Mouse (Mus musculus) lung, postnatal 10 days (tissue): ENCODE measurements around the gene Itgb3.

Source experiments
- DNase-seq: peaks from one replicate; pipeline ENCODE4 v3.0.0; 2021

Gene Itgb3

DNA sequence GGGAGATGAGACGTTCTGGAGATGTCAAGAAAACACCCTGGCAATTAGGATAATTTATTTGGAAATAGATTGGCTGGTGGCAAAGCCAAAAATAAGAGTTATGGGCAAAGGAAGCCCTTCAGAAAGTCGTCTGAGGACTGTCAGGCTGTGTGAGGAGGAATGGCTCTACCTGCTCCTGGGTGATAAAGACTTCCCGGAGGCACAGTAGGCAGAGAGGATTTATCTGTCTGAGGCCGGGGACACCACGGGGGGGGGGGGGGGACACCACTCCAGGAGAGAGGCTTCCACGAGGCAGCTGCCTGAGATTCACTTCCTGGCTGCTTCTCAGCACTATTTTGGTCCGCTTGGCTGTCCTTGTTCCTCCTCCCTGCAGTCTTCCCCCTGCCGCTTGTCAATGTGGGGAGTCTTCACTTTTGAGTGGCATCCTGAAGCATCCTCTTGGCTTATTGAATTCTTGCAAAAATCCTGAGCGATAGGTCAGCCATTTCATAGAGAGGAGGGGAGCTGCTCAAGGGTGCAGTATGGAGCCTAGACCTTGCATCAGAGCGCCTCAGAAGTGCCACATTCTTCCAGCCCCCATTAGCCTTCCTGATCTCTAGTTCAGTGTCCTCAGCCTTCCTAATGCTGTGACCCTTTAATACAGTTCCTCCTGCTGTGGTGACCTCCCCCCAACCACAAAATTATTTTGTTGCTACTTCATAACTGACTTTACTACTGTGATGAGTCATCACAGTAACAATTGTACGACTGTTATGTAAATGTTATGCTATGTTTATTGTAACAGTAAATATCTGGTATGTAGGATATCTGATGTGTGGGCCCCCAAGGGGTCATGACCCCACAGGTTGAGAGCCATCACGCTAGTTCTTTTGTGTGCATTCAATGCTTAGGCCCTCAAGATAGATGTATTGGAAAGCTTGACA lies 14.5 kb downstream of the Itgb3 start:
- DNase-seq = no peak

DNA sequence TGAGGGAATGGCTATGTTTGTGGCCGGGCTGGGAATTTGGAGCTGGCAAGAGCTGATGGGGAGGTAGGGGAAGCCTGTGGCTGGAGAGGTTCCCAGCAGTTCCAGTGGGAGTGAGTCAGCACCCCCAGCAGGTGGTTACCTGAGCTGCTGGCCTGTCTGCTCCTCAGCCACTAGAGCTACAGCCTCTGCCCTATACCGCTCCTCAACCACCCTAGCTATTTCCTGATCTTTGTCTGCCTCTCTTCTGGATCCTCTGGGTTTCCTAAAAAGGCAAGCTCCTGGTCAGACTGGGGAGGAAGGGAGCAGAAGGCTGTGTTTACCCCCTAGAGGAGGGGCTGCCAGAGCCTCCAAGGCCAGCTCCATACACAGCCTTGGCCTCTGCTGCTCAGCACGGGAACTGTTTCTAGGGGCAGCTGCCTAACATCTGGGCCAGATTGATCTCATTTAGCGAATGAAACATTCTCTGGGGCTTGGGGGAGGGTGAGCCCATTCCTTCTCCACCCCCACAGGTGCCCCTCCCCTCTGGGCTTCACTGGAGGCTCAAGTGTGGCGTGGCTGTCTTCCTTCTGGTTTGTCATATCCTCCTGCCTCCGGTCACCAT lies 17.1 kb downstream of the Itgb3 start:
- peak; percentile 83 for DNase-seq

DNA sequence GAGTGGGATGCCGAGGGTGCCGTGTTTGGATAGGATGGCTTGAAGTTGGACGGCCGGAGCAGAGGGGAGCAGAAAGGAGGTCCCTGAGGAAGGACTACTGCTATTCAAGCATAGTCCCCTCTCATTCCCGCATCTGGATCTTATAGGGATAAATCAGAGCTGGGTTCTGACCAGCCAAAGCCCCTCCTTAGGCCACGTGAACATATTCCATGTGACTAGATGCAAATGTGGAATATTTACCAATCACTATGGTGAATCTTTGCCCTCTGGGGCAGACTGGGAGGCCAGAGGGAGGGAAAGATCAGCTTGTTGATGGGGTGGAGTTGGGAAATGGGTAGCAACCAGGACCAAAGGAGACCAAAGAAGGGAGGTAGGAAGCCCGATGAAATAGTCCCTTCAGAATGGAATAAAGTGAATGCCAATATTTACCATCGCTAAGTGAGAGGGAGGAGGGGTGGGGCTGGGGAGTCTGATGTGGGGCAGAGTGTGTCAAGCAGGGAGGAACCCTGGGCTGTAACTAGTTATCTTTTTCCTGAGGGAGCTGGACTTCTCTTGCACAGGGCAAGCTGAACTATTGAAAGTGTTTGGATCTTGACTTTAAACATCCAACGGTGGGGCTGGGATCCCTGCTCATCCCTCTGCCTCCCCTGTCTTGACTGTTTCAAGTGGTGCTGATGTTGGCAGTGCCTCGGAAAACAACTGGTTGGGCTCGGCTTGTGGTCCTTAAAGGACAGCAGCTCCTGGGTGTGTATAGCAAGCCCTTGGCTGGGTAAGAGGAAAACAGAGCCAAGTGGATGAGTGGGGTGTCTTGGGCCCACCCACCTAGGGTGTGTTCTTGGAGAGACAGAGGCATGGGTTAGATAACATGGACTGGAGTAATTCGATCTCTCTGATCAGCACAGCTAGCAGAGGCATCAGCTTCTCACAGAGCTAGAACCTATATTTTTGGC lies 17.9 kb downstream of the Itgb3 start:
- peak; percentile 88 for DNase-seq

DNA sequence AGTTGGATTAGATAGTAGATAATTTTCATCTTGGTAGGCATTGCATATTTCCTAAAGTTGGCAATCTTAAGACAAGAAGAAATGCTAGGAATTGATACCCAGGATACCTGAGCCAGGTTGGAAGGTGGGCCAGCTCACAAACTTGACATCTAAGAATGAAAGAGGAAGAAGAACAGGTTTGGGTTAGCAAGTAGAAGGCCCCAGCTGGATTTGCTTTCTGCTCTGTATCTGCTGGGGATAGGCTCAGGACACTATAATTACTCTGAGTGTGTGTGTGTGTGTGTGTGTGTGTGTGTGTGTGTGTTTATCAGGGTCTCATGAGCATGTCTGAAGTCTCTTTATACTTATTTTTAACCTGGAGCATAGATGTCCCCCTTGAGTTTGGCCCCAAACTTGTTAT lies 18.8 kb downstream of the Itgb3 start:
- no peak for DNase-seq

DNA sequence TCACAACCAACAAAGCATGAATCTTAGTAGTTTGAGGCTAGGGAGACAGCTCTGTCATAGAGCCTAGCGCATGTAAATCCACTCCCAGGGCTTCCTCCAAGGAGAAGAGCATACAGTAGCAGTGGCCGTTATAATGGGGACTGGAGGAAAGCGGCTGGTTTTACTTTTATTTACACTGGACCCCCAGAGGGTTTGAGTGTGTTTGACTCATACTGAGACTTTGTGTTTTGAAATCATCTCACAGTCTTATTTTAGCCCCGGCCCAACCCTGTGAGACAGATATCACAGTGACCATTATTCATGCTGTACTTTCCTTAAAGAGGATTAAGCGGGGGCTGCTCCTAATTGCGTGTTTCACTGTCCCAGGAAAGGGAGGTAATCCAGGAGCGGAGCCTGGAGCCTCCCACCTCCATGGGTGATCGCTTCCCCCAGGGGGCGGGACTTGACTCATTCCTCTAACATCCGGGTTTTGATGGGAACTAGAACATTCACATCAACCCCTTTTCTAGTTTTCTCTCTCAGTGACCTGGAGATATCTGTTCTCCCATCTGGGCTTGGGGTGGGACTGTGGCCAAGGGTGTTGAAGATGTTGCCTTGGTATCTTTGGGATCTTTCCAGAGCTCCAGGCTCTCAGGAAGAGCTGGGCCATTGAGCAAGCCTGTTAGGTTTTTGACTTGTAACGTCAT lies 20.0 kb downstream of the Itgb3 start:
- no peak for DNase-seq

DNA sequence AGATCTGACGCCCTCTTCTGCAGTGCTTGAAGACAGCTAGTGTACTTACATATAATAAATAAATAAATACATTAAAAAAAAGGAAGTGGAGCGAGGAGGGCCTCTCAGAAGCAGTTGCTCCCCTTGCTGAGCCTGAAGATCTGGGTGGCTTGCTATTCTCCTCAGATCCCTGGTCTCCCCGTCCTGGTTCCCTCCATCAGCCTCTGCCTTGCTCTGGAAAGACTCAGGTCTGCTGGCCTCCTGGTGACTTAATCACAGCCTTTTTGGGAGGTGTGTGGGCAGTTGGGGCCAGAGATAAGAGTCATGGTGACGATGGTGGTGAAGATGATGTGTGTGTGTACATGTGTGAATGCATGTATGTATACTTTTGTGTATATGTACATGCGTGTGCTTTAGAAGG lies 20.8 kb downstream of the Itgb3 start:
- no peak for DNase-seq

DNA sequence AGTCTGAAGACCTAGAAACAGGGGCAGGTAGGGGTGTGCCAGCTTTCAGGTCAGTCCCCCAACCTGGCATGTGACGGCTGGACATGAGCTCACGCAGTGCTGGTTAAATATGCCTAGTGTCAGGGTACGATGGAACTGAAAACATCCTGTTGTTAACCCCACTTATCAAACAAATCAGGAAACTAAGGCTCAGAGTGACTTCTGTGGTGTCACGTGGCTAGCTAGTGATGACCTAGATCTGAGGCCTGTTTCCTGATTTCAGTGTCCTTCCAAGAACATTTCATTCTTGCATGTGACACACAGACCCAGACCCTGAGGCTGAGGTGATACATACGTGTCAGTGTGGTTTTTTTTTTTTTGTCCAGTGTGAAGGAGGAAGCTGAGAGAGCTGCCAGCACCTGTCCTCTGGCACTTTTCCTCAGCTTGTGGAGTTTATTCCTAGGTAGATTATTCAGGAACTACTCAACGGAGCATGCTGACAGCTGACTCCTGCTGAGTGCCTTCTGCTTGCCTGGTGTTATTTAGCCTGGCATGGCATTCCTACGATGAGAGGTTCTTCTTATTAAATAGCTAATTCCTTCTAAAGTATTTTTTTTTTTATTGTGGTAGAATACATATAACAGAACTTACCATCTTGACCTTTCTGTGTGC lies 22.5 kb downstream of the Itgb3 start:
- no peak for DNase-seq

DNA sequence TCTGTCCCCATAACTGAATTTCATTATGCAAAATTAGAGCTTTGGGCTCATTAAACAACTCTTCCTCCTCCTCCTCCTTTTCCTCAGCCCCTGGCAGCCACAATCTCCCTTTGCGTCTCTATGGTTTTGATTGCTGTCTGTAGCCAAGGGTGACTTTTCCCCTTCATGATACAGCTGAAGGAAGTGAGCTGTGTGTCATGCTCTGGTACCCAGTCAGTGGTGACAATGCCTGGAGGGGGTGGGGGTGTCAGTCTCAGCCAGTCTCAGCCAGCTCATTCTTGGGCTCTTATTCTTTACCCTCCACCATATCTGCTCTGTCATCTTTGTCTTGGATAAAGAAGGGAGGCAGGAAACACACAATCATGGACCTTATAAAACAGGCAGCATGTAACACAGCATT lies 23.5 kb downstream of the Itgb3 start:
- DNase-seq = no peak

DNA sequence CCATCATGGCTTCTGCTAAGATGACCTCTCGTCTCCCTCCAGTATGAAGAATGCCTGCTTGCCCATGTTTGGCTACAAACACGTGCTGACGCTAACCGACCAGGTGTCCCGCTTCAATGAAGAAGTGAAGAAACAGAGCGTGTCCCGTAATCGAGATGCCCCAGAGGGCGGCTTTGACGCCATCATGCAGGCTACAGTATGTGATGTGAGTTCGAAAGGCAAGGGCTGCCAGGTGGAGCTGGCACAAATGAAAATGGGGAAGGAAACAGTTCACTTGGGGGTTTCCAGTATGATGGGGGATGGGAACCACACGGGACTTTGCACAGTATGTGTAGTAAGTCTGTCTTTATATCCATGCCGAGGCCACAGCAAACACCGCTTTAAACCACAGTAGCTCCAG lies 29.2 kb downstream of the Itgb3 start:
- DNase-seq = no peak

DNA sequence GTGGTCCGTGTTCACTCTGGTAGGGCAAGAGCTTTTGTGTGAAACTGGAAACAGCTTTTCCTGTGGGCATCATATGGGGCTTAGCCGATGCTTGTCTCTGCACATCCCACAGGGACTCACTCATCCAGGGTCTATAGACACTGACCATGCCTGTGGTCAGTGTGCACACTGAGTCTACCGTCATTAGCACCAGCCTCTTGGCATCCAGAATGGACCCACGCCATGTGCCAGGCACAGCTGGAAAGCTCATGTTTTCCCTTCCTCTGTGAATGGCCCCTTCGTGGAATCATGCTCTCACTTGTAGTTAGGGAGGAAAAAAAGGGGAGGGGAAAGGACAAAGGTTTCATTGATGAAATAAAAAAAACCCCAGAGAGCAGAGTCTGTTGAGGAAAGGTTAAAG lies 30.2 kb downstream of the Itgb3 start:
- DNase-seq = no peak

DNA sequence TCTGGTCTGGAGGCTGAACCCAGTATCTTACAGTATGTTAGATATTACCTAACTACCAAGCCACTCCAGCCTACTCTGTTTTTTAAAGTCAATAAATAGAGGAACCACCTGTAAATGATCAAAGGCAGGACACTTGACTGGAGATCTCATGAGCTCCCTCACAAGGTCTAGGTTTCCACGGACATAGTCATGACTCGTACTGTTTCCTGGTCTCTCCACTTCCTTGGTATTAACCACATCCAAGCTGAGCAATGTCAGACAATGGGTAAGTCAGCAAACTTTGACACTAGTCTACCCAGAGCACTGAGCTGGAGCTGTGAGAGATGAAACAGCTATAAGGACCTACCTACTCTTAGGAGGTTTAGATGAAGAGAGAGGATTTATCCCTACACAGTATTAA lies 31.1 kb downstream of the Itgb3 start:
- DNase-seq = no peak

DNA sequence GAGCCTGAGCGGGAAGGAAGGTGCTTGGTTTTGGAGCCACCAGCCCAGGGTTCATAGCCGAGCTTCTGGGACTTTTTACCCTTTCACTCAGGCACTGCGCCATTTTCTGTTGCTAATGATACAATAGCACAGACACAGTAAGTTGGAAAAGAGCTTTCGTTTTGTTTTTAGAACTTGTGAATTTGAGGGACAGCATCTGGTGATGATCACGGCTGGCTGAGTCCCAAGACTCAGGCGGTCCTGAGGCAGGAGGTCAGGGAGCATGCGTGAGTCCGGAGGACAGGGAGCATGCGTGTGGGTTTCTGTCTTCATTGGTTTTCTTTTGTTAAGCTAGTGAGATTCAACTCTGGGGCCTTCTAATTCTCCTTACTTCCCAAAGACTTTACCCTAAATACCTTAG lies 31.8 kb downstream of the Itgb3 start:
- DNase-seq = no peak

DNA sequence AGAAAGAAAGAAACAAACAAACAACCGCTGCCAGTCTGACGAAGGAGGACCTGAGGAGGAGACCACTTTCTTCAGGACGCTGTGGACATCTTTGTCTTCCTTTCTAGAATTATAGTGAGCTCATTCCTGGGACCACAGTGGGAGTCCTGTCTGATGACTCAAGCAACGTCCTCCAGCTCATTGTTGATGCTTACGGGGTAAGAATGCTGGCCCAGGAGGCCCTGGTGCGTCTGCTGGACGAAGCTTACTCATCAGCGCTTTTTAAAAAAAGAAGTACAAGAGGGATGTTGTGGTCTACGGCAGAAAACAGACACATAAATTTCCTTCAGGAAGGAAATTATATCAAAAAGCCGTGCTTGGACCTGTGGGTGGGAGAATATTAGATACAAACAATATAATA lies 33.1 kb downstream of the Itgb3 start:
- no peak for DNase-seq

DNA sequence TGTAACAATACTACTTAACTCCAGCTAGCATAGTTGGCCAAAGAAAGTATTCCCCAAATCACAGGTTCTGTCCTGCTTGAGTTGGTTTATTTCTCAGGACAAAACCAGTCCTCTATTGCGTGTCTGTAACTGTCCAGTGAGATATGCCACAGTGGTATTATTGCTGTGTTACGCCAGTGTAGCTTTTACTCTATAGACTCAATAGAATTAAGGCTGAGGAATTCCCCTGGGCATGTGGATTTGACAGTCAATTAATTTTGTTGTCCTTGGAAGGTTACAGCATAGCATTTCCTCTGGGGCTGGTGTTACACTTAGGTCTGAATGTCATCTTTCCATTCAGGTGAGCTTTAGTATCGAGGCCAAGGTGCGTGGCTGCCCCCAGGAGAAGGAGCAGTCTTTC lies 35.4 kb downstream of the Itgb3 start:
- no peak for DNase-seq

DNA sequence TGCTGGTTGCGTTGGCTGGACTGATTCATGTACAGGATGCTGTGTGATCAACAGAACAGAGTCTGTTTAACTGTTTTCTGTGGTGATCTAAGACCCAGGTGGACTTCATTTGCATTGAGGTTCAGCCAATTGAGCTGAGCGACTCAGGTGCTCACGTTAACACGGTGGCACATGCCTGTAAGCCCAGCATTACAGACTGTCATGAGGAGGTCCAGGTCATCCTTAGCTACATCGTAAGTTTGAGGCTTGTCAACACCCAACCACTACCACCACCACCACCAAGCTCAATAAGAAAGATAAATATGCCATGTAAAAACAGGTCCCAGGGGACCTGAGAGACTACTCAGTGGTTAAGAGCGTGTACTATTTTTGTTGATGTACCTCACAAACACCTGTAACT lies 37.6 kb downstream of the Itgb3 start:
- DNase-seq = no peak

DNA sequence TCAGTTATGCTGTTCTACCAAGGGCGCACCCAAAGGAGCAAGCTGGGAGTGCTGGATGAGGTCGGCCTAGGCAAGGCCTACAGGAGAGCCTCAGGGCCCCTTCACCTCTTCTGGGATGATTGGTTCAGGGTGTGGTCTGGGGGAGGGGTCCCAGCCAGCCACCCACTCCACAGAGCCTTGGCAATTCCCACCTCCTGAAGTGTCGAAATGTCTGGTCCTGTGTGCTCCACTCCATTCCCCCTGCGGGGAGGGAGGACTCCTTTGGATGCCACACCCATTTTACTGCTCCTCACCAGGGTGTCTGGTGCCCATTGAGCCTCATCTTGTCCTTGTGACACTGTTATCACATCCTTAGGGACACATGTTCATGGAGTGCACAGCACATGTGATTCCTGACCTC lies 38.4 kb downstream of the Itgb3 start:
- no peak for DNase-seq

DNA sequence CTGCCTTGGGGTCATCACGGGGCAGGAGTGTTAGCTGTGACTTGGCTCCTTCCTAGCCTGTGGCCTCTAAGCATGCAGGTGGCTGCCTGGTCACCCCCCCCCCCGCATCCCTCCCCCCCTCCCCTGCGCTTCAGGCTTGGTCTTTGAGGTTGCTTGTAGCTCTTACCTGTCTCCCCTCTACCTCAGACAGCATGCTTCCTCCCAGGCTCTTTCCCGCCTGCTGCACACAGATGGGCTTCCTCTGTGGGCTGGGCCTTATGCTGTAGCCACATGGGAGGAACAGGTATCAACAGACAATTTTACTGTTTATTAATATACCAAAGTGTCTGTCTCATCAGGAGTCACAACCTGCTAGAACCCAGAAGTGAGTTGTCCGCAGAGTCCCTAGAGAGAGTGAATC lies 38.8 kb downstream of the Itgb3 start:
- no peak for DNase-seq

DNA sequence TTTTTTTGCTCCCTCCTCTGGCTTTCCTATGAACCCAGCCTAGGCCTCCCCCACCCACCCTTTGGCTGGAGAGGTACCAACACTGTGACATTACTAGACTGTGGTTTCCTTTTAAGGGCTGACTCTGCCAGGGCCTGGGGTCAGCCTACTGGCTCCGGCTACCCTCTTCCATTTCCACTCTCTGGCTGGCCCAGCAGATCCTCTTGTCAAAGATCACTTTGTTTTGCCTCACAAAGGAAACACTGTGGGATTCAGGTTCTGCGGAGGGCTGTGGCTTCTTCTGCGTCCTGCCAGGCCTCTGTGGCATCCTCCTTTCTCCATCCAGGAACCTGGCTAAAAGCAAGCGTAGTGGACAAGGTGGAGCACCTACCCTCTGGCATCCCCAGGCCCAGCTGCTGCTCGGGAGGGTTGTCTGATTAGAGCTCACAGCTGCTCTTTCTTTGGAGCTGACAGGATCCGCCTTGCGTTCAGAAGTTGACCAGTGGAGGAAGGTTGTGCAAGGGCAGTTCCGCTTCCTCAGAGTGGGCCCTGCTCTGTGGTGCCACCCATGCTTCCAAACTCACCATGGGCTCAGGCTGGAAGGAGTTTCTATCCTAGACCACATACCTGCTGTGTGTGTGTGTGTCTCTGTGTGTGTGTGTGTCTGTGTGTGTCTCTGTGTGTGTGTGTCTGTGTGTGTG lies 39.5 kb downstream of the Itgb3 start:
- DNase-seq = peak; percentile 31

DNA sequence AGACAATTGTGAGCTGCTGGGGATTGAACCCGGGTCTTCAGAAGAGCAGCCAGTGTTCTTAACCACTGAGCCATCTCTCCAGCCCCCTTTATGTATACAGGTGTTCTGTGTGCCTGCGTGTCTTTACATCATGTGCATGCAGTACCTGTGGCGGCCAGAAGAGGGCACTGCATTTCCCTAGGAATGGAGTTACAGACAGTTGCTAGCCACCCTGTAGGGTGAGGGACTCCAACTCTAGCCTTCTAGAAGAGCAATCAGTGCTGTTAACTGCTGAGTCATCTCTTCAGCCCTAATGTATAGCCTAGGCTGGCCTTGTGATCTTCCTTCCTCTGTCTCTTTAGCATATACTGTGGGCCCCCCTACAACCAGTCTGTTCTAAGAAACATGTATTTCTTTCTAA lies 40.8 kb downstream of the Itgb3 start:
- peak; percentile 42 for DNase-seq

DNA sequence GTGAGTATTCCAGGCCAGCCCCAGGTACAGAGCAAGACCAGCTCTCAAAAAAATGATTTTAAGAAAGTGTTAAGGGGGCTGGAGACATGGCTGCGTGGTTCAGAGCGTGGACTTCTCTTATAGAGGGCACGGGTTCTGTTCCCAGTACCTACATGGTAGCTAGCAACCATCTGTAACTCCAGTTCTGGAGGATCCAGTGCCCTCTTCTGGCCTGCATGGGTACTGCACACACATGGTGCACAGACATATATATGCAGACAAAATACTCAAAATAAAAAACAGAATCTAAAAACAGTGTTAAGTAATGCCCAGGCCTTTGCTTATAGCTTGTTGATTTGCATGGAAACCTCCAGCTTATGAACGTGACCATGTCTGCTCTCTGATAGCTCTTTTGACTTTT lies 52.8 kb downstream of the Itgb3 start:
- no peak for DNase-seq

DNA sequence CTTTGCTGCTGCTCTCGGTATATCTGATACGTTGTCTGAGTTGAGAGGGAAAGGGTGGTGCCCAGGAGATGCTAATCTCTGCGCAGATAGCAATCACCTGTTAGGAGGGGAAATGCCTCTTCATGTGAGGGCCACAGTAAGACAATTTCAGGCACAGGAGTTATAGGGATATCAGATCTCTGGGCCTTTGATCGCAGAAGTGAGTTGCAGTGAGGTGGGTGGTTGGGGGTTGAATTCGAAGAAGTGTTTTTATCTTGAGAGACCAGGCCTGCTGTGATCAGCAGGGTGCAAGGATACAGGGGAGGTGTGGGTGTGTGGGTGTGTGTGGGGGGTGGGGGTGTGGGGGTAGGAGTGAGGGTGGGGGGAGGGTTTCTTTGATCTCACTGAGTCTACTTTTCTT lies 53.3 kb downstream of the Itgb3 start:
- no peak for DNase-seq
